Mouse (Mus musculus): ENCODE results near the gene Ccdc186. TPM values are rescaled to one million over a fixed set of nuclear protein-coding genes. Genes with fewer than 3 reads are reported as not detected.
"Not testable (repeated sequence)": the region's sequence is repeated elsewhere in the genome, so short reads cannot be mapped to it uniquely, and the experiment has no call there.

Ccdc186 gene
- polyA plus RNA-seq, 1 experiment = 4.7 TPM

DNA sequence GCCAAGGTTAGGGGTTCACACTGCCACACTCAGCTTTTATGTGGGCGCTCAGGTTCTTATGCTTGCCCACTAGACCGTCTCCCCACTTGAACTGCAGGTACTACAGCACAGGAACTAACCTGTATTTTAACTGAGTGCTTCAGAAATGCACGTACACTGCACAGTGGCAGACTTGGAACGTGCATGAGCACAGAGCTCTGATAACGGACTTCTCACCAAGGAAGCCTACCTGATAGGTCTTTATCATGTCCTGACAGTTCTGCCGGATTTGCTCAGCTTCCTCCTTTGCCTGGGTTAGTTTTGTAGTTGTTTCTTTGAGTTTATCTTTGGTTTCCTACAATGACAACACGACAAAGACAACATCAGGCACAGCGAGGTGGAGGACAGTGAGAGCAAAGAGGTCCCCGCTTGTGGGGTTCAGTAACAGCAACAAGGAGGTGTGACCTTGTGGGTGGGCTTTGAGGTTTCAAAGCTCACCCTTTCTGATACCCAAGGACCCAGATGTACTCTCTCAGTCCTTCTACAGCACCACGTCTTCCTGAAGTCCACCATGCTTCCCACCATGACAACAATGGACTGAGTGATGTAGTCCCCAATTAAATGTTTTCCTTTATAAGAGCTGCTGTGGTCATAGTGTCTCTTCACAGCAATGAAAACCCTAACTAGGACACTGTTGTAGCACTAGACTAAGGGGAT lies 20.2 kb downstream of the Ccdc186 start:
- Histone ChIP-seq H3K36me3 (ENCODE audit: control insufficient read depth, insufficient read depth, low read length) (peaks cover 5% of the 10 kb centered on the region), H3K4me3 (ENCODE audit: insufficient read depth, low read depth, low read length) (no peak overlapping the region), H3K27me3 (replicated peaks; ENCODE audit: control insufficient read depth, insufficient read depth, low read length) (no peaks in the 10 kb centered on the region), H3K4me1 (ENCODE audit: control insufficient read depth, insufficient read depth, low read length) (no peaks in the 10 kb centered on the region), H3K27ac (ENCODE audit: insufficient read depth, low read depth, low read length) (no peak overlapping the region)
- TF ChIP-seq POLR2A (IDR thresholded peaks at IDR 0.05; ENCODE audit: low read depth, low read length) (no peak), CTCF (conservative IDR thresholded peaks at IDR 0.05; ENCODE audit: insufficient read depth, insufficient read length, low read depth, low read length) (no peak)
- 90% methylated on average over 10 of the region's 10 CpGs for WGBS
- DNase-seq = no peak

- Histone ChIP-seq H3K4me3 (ENCODE audit: insufficient read depth, low read depth, low read length) (no peak overlapping the region), H3K27ac (ENCODE audit: insufficient read depth, low read depth, low read length) (no peak overlapping the region), H3K27me3 (replicated peaks; ENCODE audit: control insufficient read depth, insufficient read depth, low read length) (no peaks in the 10 kb centered on the region), H3K36me3 (ENCODE audit: control insufficient read depth, insufficient read depth, low read length) (peaks cover 5% of the 10 kb centered on the region), H3K4me1 (ENCODE audit: control insufficient read depth, insufficient read depth, low read length) (no peaks in the 10 kb centered on the region)
- no peak for DNase-seq
- TF ChIP-seq POLR2A (IDR thresholded peaks at IDR 0.05; ENCODE audit: low read depth, low read length) = no peak
- TF ChIP-seq CTCF (conservative IDR thresholded peaks at IDR 0.05; ENCODE audit: insufficient read depth, insufficient read length, low read depth, low read length) = no peak
- 63% methylated on average over 7 of the region's 7 CpGs for WGBS
Measured at GRCm38 (mm10) chr19:56800930-56801655, 20.9 kb downstream of the Ccdc186 start.

GRCm38 (mm10) chr19:56800226-56800625 lies 21.8 kb downstream of the Ccdc186 start:
- no peaks in the 10 kb centered on the region for H3K4me1 ChIP-seq (ENCODE audit: control insufficient read depth, insufficient read depth, low read length)
- no peak for TF ChIP-seq CTCF (conservative IDR thresholded peaks at IDR 0.05; ENCODE audit: insufficient read depth, insufficient read length, low read depth, low read length)
- TF ChIP-seq POLR2A (IDR thresholded peaks at IDR 0.05; ENCODE audit: low read depth, low read length) = no peak

GRCm38 (mm10) chr19:56797376-56797775 lies 24.6 kb downstream of the Ccdc186 start:
- peaks cover 6% of the 10 kb centered on the region for H3K36me3 ChIP-seq (ENCODE audit: control insufficient read depth, insufficient read depth, low read length)
- DNase-seq = no peak
- 88% methylated on average over 11 of the region's 11 CpGs for WGBS
- no peak overlapping the region for H3K4me3 ChIP-seq (ENCODE audit: insufficient read depth, low read depth, low read length)
- H3K27ac ChIP-seq (ENCODE audit: insufficient read depth, low read depth, low read length) = no peak overlapping the region
- H3K4me1 ChIP-seq (ENCODE audit: control insufficient read depth, insufficient read depth, low read length) = no peaks in the 10 kb centered on the region
- TF ChIP-seq POLR2A (IDR thresholded peaks at IDR 0.05; ENCODE audit: low read depth, low read length) = no peak
- no peak for TF ChIP-seq CTCF (conservative IDR thresholded peaks at IDR 0.05; ENCODE audit: insufficient read depth, insufficient read length, low read depth, low read length)
- H3K27me3 ChIP-seq (replicated peaks; ENCODE audit: control insufficient read depth, insufficient read depth, low read length) = no peaks in the 10 kb centered on the region

More at GRCm38 (mm10) chr19:56800226-56800625, 21.8 kb downstream of the Ccdc186 start:
- H3K36me3 ChIP-seq (ENCODE audit: control insufficient read depth, insufficient read depth, low read length) = peaks cover 5% of the 10 kb centered on the region
- DNase-seq = no peak
- H3K27me3 ChIP-seq (replicated peaks; ENCODE audit: control insufficient read depth, insufficient read depth, low read length) = no peaks in the 10 kb centered on the region
- WGBS = 62% methylated on average over 8 of the region's 8 CpGs
- no peak overlapping the region for H3K4me3 ChIP-seq (ENCODE audit: insufficient read depth, low read depth, low read length)
- H3K27ac ChIP-seq (ENCODE audit: insufficient read depth, low read depth, low read length) = no peak overlapping the region

- H3K27ac ChIP-seq (ENCODE audit: insufficient read depth, low read depth, low read length) = no peak overlapping the region
- H3K36me3 ChIP-seq (ENCODE audit: control insufficient read depth, insufficient read depth, low read length) = peaks cover 7% of the 10 kb centered on the region
- no peak overlapping the region for H3K4me3 ChIP-seq (ENCODE audit: insufficient read depth, low read depth, low read length)
- no peak for TF ChIP-seq POLR2A (IDR thresholded peaks at IDR 0.05; ENCODE audit: low read depth, low read length)
- TF ChIP-seq CTCF (conservative IDR thresholded peaks at IDR 0.05; ENCODE audit: insufficient read depth, insufficient read length, low read depth, low read length) = no peak
- no peak for DNase-seq
- H3K4me1 ChIP-seq (ENCODE audit: control insufficient read depth, insufficient read depth, low read length) = no peaks in the 10 kb centered on the region
- H3K27me3 ChIP-seq (replicated peaks; ENCODE audit: control insufficient read depth, insufficient read depth, low read length) = no peaks in the 10 kb centered on the region
- 78% methylated on average over 5 of the region's 5 CpGs for WGBS
Measured at GRCm38 (mm10) chr19:56788952-56789351, 33.0 kb downstream of the Ccdc186 start.

- Histone ChIP-seq H3K4me3 (ENCODE audit: insufficient read depth, low read depth, low read length) (no peak overlapping the region), H3K27ac (ENCODE audit: insufficient read depth, low read depth, low read length) (no peak overlapping the region), H3K4me1 (ENCODE audit: control insufficient read depth, insufficient read depth, low read length) (no peaks in the 10 kb centered on the region), H3K36me3 (ENCODE audit: control insufficient read depth, insufficient read depth, low read length) (peaks cover 7% of the 10 kb centered on the region), H3K27me3 (replicated peaks; ENCODE audit: control insufficient read depth, insufficient read depth, low read length) (no peaks in the 10 kb centered on the region)
- DNase-seq = no peak
- TF ChIP-seq CTCF (conservative IDR thresholded peaks at IDR 0.05; ENCODE audit: insufficient read depth, insufficient read length, low read depth, low read length) = no peak
- TF ChIP-seq POLR2A (IDR thresholded peaks at IDR 0.05; ENCODE audit: low read depth, low read length) = no peak
- 83% methylated on average over 7 of the region's 7 CpGs for WGBS
Measured at GRCm38 (mm10) chr19:56787911-56788310, 34.1 kb downstream of the Ccdc186 start.

- H3K27ac ChIP-seq (ENCODE audit: insufficient read depth, low read depth, low read length); H3K4me1 ChIP-seq (ENCODE audit: control insufficient read depth, insufficient read depth, low read length); DNase-seq; H3K27me3 ChIP-seq (replicated peaks; ENCODE audit: control insufficient read depth, insufficient read depth, low read length); H3K36me3 ChIP-seq (ENCODE audit: control insufficient read depth, insufficient read depth, low read length); H3K4me3 ChIP-seq (ENCODE audit: insufficient read depth, low read depth, low read length): not testable (repeated sequence)
- WGBS = 95% methylated on average over 7 of the region's 7 CpGs
Measured at GRCm38 (mm10) chr19:56778532-56778931, 43.5 kb downstream of the Ccdc186 start.

Measured in kidney, adult 2 months (tissue).